Mouse (Mus musculus): Measurements from ENCODE around the gene Itga2b. TPM values are rescaled to one million over a fixed set of nuclear protein-coding genes. Genes with fewer than 3 reads are reported as not detected.

Itga2b gene
- polyA plus RNA-seq, 1 experiment from 2014 or later, result 7.6 TPM

GRCm38 (mm10) chr11:102406401-102406800 lies 63.5 kb downstream of the Itga2b start:
- 18% methylated on average over 3 of the region's 3 CpGs for WGBS
- no peak for ATAC-seq (ENCODE audit: low FRiP score, low read depth)

GRCm38 (mm10) chr11:102405544-102406285 lies 64.2 kb downstream of the Itga2b start:
- Histone ChIP-seq H3K9ac (no peak overlapping the region), H3K27me3 (replicated peaks) (peaks cover 5% of the 10 kb centered on the region; the same call in 1 of the 2 replicates), H3K36me3 (peaks cover 37% of the 10 kb centered on the region), H3K4me3 (no peak overlapping the region), H3K4me1 (peaks cover 46% of the 10 kb centered on the region), H3K4me2 (replicated peaks) (peak overlapping the region; percentile 90), H3K27ac (no peak overlapping the region), H3K9me3 (no peaks in the 10 kb centered on the region)
- no peak for ATAC-seq (ENCODE audit: low FRiP score, low read depth)
- WGBS, result 86% methylated on average over 11 of the region's 11 CpGs

More at GRCm38 (mm10) chr11:102406401-102406800, 63.5 kb downstream of the Itga2b start:
- H3K9ac ChIP-seq, result peak overlapping the region; percentile 85
- peaks cover 46% of the 10 kb centered on the region for H3K4me1 ChIP-seq
- H3K4me3 ChIP-seq, result peak overlapping the region; percentile 74
- peak overlapping the region; percentile 90 for H3K4me2 ChIP-seq (replicated peaks)
- no peak overlapping the region for H3K27ac ChIP-seq
- no peaks in the 10 kb centered on the region; the same call in 1 of the 2 replicates for H3K27me3 ChIP-seq (replicated peaks)
- H3K9me3 ChIP-seq, result no peaks in the 10 kb centered on the region
- peaks cover 32% of the 10 kb centered on the region for H3K36me3 ChIP-seq

- no peak for ATAC-seq (ENCODE audit: low FRiP score, low read depth)
- H3K27ac ChIP-seq, result no peak overlapping the region
- WGBS, result 74% methylated on average over 18 of the region's 18 CpGs
- peaks cover 58% of the 10 kb centered on the region for H3K4me1 ChIP-seq
- peaks cover 18% of the 10 kb centered on the region for H3K27me3 ChIP-seq (replicated peaks)
- H3K9me3 ChIP-seq, result no peaks in the 10 kb centered on the region
- H3K4me2 ChIP-seq (replicated peaks), result peak overlapping the region; percentile 90
- peaks cover 50% of the 10 kb centered on the region for H3K36me3 ChIP-seq
- H3K9ac ChIP-seq, result no peak overlapping the region
- H3K4me3 ChIP-seq, result no peak overlapping the region
Measured at GRCm38 (mm10) chr11:102404161-102405010, 65.5 kb downstream of the Itga2b start.

DNA sequence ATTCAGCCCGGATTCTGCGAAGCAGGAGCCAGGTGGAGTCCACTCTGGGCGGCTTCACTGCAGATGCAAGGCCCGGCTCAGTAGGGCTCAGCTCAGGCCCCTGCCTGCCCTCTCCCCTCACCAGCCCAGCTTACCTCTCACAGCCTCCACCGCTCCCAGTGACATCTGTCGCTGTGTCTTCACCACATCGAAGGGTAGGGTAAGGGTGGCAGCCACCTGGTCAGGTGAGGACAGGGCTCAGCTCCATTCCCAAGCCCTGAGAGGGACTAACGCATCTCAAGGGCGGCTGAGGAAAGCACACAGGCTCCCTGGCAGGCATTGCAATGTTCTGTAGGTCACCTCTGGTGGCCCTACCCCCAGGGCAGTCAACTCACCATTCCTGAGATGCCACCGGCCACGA lies 66.3 kb downstream of the Itga2b start:
- no peak for ATAC-seq (ENCODE audit: low FRiP score, low read depth)
- Histone ChIP-seq H3K4me2 (replicated peaks) (no peak overlapping the region), H3K27ac (no peak overlapping the region), H3K27me3 (replicated peaks) (peaks cover 24% of the 10 kb centered on the region), H3K9me3 (no peaks in the 10 kb centered on the region), H3K36me3 (peaks cover 56% of the 10 kb centered on the region), H3K4me1 (peaks cover 64% of the 10 kb centered on the region), H3K9ac (no peak overlapping the region), H3K4me3 (no peak overlapping the region)
- 96% methylated on average over 11 of the region's 11 CpGs for WGBS

Small RNA genes lying within 50 kb of the gene (microRNA-seq; reads per million reads assigned to microRNA genes)
- not detected for gene Mir6930

Other genes with a start within 250 kb of the Itga2b start
- gene Hdac5, start 240.0 kb downstream of the Itga2b start, polyA plus RNA-seq (2016; fragmentation: Nextera tagmentation; extraction: Ambion mirVana), result 104 and 106 TPM in 2 replicates
- 10.0 and 11.6 TPM in 2 replicates for gene BC030867, start 221.2 kb downstream of the Itga2b start, polyA plus RNA-seq (2016; fragmentation: Nextera tagmentation; extraction: Ambion mirVana)
- gene Asb16, start 201.4 kb downstream of the Itga2b start, polyA plus RNA-seq (2016; fragmentation: Nextera tagmentation; extraction: Ambion mirVana), result not detected in 2 replicates
- gene Tmub2, start 185.2 kb downstream of the Itga2b start, polyA plus RNA-seq (2016; fragmentation: Nextera tagmentation; extraction: Ambion mirVana), result 71.3 and 75.6 TPM in 2 replicates
- 27.5 and 27.6 TPM in 2 replicates for gene Atxn7l3, start 173.5 kb downstream of the Itga2b start, polyA plus RNA-seq (2016; fragmentation: Nextera tagmentation; extraction: Ambion mirVana)
- gene Ubtf, start 150.4 kb downstream of the Itga2b start, polyA plus RNA-seq (2016; fragmentation: Nextera tagmentation; extraction: Ambion mirVana), result 98.7 and 101 TPM in 2 replicates
- gene Slc4a1, start 103.9 kb downstream of the Itga2b start, polyA plus RNA-seq (2016; fragmentation: Nextera tagmentation; extraction: Ambion mirVana), result 18.8 and 23.6 TPM in 2 replicates
- gene Rundc3a, start 76.7 kb downstream of the Itga2b start, polyA plus RNA-seq (2016; fragmentation: Nextera tagmentation; extraction: Ambion mirVana), result 152 and 171 TPM in 2 replicates
- 148 and 162 TPM in 2 replicates for gene Slc25a39, start 62.2 kb downstream of the Itga2b start, polyA plus RNA-seq (2016; fragmentation: Nextera tagmentation; extraction: Ambion mirVana)
- 75.2 and 86.1 TPM in 2 replicates for gene Grn, start 39.8 kb downstream of the Itga2b start, polyA plus RNA-seq (2016; fragmentation: Nextera tagmentation; extraction: Ambion mirVana)
- 23.3 and 23.7 TPM in 2 replicates for gene Fam171a2, start 22.4 kb downstream of the Itga2b start, polyA plus RNA-seq (2016; fragmentation: Nextera tagmentation; extraction: Ambion mirVana)
- gene Gpatch8, start 86.3 kb upstream of the Itga2b start, polyA plus RNA-seq (2016; fragmentation: Nextera tagmentation; extraction: Ambion mirVana), result 69.0 and 71.0 TPM in 2 replicates
- gene Gm11627, start 109.3 kb upstream of the Itga2b start, polyA plus RNA-seq (2016; fragmentation: Nextera tagmentation; extraction: Ambion mirVana), result 5.7 and 7.3 TPM in 2 replicates
- gene Fzd2, start 134.3 kb upstream of the Itga2b start, polyA plus RNA-seq (2016; fragmentation: Nextera tagmentation; extraction: Ambion mirVana), result 38.2 and 44.0 TPM in 2 replicates
- gene Meioc, start 193.6 kb upstream of the Itga2b start, polyA plus RNA-seq (2016; fragmentation: Nextera tagmentation; extraction: Ambion mirVana), result 0.58 and 0.60 TPM in 2 replicates
- 43.7 and 45.9 TPM in 2 replicates for gene Ccdc43, start 227.7 kb upstream of the Itga2b start, polyA plus RNA-seq (2016; fragmentation: Nextera tagmentation; extraction: Ambion mirVana)

Measured in neural tube, embryonic 12.5 days (tissue).